Mouse (Mus musculus) bone marrow, adult 2 months (tissue): ENCODE measurements at regions not wholly inside any gene's neighbourhood (a gene's known extent, or its start where the extent isn't known, plus 50 kb on each side); places are given as distances from the start of the nearest gene placed in this dataset.

Experiments
- CTCF ChIP-seq: fragments of 200-500 bp; IDR thresholded peaks from 2 replicates; pipeline ENCODE4 v1.5.1; 2011; ENCODE audit warnings: low read length, control low read depth; ENCODE audit not compliant: control insufficient read depth, insufficient read depth
- POLR2A ChIP-seq: fragments of 200-500 bp; IDR thresholded peaks from 2 replicates; pipeline ENCODE4 v1.6.1; 2011; ENCODE audit warnings: low read depth, mild to moderate bottlenecking, control low read depth, low read length, borderline replicate concordance; ENCODE audit not compliant: control insufficient read depth

GRCm38 (mm10) chr15:38398852-38399251, 973.5 kb downstream of the 4930447A16Rik start:
- TF ChIP-seq POLR2A (no peak), CTCF (no peak)
